Mouse (Mus musculus) gastrocnemius, adult 8-10 months (tissue): ENCODE measurements around the gene Idua. TPM values are rescaled to one million over a fixed set of nuclear protein-coding genes. Genes with fewer than 3 reads are reported as not detected.

Source experiments
- DNase-seq, 2 experiments: peaks; one replicate each; pipeline ENCODE4 v3.0.0; 2022; ENCODE audit warnings: low spot score in 2 of 2
- total RNA-seq, 4 experiments: library from RNA; stranded (reverse); gene quantifications; 2 replicates each; pipeline ENCODE4 v1.2.4; 2022

The Idua gene
- total RNA-seq, 4 experiments from 2014 or later = 8.3 to 9.8 (median 9.2) TPM

GRCm38 (mm10) chr5:108654444-108654990, 5.6 kb upstream of the Idua start:
- DNase-seq = no peak

DNA sequence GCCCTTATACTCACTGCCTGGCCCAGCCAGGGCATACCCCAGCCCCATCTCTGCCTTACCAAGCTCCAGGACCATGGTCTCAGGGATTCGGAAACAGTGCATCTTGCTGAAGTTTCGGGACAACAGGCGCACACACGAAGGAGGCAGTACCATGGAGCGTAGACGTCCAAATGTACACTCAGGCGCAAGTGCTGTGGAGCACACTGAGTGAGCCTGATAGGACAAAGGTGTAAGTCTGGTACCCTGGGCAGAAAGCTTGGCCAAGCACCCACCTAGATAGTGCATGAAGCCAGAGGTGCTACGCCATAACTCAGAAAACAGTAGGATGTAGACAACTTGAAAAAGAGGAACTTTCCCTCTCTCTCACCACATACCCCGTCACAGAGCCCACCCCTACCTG, 4.8 kb upstream of the Idua start:
- no peak for DNase-seq

DNA sequence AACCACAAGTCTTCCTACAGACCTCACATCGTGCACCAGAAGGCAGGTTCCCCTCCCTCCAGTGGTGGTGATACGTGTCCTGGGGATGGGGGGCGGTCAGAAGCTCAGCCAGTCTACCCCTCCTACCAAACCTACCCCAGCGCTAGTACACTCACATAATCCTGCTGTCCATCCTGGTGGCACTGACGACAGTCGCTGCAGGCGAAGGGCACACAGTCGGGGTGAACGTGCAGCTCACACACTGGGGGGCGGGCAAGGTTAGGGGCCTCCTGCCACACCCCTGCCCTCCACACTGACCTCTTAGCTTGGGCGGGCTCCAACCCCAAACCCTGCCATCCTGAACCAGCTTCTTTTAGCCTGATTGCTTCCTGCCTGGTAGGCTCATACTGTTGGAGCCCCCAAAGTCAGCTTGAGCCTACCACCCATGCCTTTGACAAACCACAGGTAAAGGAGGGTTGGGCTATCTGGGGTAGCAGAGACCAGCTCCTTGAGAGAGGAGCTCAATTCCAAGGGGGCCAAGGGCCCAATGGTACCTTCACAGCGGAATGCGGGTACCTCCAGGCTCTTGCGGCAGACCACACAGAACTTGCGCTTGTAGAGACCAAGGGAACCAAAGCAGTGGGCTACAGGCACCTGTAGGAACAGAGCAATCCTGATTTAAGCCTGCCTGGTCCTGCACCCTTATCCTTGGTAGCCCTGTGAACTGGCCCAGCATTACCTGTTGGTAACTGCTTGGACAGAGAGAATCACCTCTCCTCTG, 4.1 kb upstream of the Idua start:
- no peak for DNase-seq

DNA sequence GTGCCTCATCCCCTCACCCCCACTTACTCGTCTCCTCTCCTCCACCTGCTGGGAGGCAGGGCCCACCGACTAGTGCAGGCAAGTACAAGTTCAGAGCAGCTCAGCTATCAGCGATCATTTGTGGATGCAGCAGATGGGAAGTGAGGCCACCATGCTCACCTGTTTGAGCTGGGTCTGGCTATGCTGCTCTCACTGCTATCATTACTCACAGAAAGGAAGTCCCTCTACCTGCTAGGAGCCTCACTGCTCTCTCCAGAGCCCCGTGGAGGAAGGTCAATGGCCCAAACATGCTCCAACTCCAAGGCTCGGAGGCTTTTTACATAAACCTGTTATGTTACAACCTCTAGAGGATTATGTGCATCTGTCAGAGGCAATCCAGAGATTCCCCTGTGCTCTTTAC, 2.7 kb upstream of the Idua start:
- no peak for DNase-seq

DNA sequence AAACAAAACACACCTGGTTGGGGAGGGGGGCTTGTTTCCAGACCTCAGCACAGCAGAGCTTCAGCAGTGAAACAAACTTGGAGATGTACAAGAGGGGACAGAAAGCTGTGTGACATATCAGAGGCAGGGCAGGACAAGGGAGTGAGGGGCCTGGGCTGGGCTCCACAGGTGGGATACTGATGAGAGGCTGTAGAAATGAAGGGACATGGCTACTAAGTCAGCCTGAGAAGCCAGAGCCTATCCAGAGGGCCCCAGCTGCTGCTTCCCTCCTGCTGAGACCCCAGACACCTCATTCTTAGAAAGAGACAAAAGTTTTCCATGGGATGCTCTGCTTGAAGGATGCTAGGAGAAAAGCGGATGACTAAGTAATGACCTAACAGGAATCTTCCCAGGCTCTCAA, 1.5 kb upstream of the Idua start:
- DNase-seq = no peak

DNA sequence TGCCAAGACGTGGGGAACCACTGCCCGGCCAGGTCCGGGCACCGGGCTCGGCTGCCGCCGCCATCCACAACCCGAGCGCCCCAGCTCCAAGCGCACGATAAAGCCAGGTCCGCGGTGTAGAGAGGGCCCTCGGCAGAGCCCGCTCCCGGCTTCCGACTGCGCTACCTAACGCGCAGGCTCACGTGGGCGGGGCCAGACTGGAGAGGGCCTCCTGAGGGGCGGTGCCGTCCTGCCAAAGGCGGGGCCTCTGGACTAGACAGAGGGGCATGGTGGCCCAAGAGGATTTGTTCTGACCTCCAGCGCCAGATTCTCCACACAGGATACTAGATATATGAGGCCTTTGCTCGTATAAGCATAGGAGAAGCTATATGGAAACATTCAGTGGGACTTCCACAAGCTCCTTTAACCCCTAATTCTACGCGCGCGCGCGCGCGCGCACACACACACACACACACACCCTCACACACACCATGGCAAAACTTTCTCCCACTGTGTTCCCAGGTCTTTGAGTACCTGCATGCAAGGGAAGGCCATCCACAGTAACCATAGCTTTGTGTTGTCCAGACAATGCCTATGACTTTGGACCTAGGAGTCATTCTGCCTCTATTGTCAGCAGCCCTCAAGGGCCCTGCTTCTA, 619 bp downstream of the Idua start:
- DNase-seq = peak; percentile 83 to 90

- no peak for DNase-seq
Measured at GRCm38 (mm10) chr5:108662772-108663171, 2.6 kb downstream of the Idua start.

- DNase-seq = no peak
Measured at GRCm38 (mm10) chr5:108665066-108665465, 4.9 kb downstream of the Idua start.

GRCm38 (mm10) chr5:108667370-108667769, 7.2 kb downstream of the Idua start:
- no peak for DNase-seq

DNA sequence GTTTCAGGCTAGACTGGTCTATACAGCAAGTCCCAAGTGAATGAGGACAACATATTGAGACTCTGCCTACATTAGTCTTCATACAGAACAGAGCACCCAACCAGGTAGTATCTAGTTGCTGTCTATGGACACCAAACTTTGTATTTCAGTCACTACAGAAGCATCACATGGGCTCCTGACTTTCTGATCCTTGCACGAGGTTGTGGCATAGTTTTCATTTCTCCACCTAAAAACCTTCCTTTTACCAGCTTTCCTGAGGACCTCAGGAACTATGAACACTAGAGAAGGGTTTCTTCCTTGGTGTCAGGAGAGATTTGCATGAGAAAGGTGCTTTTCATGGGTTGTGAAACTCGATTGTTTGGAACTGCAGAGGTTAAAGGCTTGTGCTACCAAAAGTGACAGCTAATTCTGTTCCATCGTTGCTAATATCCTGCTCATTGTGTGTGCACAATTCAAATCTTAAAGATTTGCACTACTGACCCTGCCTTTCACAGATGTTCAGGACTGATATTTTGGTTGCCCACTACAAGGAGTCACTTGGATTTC, 8.3 kb downstream of the Idua start:
- DNase-seq = no peak

DNA sequence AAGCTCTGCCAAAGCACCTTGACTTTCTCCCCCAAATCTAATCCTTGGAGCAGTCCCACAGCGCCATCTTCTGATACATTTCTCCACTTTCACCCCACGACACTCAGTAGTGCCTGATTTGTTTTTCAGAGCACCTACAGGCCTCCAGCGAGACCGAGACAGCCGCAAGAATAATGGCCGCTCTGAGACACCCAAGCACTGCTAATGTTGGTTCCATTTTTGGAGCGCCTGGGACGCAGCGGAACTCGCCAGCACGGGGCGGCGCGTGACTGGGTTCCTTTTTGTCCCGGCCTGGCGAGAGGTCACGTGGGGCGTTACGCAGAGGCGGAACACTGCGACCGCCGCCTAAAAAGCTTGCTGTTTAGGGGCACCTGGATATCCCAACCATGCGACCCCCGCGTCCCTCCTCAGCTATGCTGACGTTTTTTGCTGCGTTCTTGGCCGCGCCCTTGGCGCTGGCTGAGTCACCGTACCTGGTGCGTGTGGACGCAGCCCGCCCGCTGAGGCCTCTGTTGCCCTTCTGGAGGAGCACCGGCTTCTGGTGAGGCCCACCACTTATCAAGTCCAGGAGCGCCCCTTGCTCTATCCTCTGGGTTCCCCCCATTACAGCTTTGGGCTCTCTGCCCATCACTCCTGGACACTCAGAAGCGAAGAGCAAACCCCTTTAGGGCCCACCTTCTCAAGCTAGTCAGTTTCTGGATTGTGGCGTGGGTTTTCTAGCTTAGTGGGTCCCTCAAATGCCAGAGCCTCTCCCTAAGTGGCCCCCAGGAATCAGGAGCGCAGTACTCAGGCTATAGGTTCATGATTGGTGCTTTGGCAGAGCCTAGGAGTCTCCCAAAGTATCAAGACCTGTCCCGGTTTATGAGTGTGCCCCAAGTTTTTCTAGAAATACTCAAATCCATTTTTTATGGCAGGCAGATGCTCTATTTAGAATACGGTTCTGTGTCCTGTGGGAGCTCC, 9.1 kb downstream of the Idua start, which contains the start of gene Dgkq:
Gene Dgkq, minus strand, starts transcription at position 696 of the 960 bp plus-strand sequence.
- DNase-seq = peak; percentile 88

GRCm38 (mm10) chr5:108669986-108670385, 9.9 kb downstream of the Idua start:
- no peak for DNase-seq

DNA sequence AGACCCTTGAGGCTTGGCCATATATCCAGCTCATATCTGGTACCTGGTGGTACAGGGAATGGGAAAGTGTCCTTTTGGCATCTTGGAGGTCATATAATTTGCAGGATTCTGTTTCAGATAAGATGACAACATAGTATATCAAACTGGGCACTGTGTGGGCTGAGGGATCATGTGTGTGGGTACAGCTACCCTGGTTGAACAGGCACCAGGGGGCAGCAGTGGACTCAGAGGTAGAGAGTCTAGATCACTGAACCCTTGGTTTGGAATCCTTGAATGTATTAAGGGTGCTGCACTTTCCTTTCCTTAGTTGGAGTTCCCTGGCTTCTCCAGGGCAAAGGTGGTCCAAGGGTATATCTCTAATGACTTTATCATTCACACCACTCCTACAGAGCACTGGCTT, 10.7 kb downstream of the Idua start:
- DNase-seq = no peak

DNA sequence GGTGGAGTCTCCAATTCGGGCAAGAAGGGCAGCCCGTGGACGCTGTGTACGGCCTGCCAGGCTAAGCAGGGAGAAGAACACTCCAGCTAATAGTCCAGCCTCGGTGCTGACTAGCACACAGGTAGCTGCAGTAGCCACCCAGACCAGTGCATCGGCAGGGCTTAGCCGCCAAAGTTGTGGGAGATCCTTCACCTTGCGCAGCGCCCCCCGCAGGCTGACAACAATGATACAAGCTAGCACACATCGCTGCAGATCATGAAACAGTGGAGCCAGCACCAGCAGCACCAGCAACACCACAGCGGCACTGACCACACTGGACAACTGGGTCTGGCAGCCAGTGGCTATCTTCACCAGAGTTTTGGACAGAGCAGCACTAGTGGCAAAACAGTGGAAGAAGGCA, 11.6 kb downstream of the Idua start:
- no peak for DNase-seq

DNA sequence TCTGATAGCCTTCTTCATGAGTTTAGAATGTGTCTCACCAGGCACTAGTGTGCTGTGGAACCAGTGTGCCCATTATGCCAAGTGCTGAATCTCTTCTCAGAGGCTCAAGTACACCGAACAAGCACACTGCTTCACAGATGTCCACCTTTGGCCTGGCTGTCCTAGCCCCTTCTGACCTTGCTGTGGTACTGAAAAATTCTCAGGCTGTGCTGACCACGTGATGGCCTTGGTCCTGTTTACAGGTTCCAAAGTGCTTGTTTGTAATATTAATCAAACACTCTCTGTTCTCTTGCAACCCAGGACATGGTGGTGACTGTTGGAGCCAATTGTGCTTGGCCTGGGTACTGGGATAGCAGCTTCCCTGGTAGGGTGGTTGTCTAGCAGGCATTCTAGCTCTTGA, 14.5 kb downstream of the Idua start:
- no peak for DNase-seq

- no peak for DNase-seq
Measured at GRCm38 (mm10) chr5:108675251-108675816, 15.2 kb downstream of the Idua start, which contains the start of gene Slc26a1. TSS of gene Slc26a1 (minus strand) at chr5:108675569.

GRCm38 (mm10) chr5:108676772-108677498, 16.8 kb downstream of the Idua start:
- no peak for DNase-seq

GRCm38 (mm10) chr5:108677605-108678295, 17.6 kb downstream of the Idua start:
- DNase-seq = no peak

DNA sequence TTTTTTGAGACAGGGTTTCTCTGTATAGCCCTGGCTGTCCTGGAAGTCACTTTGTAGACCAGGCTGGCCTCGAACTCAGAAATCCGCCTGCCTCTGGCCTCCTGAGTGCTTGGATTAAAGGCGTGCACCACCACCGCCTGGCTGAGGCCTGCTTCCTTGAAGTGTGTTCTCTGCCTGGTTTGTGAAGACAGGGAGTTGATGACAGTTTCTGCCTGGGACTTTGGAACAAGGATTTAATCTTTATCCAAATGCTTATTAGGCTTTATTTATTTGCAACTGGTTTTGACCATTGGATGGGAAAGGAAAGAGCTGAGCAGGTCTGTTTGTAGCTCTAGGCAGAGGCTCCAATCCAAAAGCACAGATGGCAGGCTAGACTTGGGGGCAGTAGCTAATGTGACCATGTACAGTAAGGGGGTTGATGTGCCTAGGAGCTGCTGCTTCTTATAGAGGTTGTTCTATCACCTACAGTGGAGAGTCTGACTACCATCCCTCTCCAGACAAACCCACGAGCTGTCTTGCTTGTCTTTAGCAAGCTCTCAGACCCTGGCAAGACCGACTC, 18.2 kb downstream of the Idua start:
- no peak for DNase-seq
